Mouse (Mus musculus) limb, embryonic 10.5 days (tissue): ENCODE measurements at regions not wholly inside any gene's neighbourhood (a gene's known extent, or its start where the extent isn't known, plus 50 kb on each side); places are given as distances from the start of the nearest gene placed in this dataset.
A peak's percentile ranks its signal among the peaks of the same experiment; 100 is the strongest.

ENCODE experiments used
- DNase-seq: peaks from one replicate; pipeline ENCODE4 v3.0.0-alpha.2; 2017; ENCODE audit warnings: low spot score
- H3K27ac ChIP-seq: fragments of 300-500 bp; sonication (generic); 2 replicates; pipeline ENCODE4 v1.5.1; 2016; ENCODE audit warnings: mild to moderate bottlenecking
- H3K27me3 ChIP-seq: fragments of 300-500 bp; sonication (generic); 2 replicates; pipeline ENCODE4 v1.6.1; 2016; ENCODE audit warnings: low read depth, mild to moderate bottlenecking; ENCODE audit not compliant: poor library complexity, severe bottlenecking
- H3K36me3 ChIP-seq: fragments of 300-500 bp; sonication (generic); 2 replicates; pipeline ENCODE4 v1.6.1; 2016; ENCODE audit warnings: mild to moderate bottlenecking, moderate library complexity
- H3K4me1 ChIP-seq: fragments of 300-500 bp; sonication (generic); 2 replicates; pipeline ENCODE4 v1.6.1; 2016
- H3K4me3 ChIP-seq: fragments of 300-500 bp; sonication (generic); 2 replicates; pipeline ENCODE4 v1.5.1; 2016; ENCODE audit warnings: mild to moderate bottlenecking, moderate library complexity
- H3K9me3 ChIP-seq: fragments of 300-500 bp; sonication (generic); replicated peaks from 2 replicates; pipeline ENCODE4 v1.6.1; 2016; ENCODE audit warnings: mild to moderate bottlenecking
- WGBS: fragments of 180-500 bp; shearing (Covaris S2); methylation state at CpG from one replicate; pipeline ENCODE4 v1.1.7; 2016; 5-methylcytosine and 5-hydroxymethylcytosine counted together

- Histone ChIP-seq H3K27ac (no peak overlapping the region), H3K9me3 (no peaks in the 10 kb centered on the region), H3K27me3 (no peaks in the 10 kb centered on the region), H3K4me1 (peaks cover 9% of the 10 kb centered on the region), H3K36me3 (no peaks in the 10 kb centered on the region), H3K4me3 (no peak overlapping the region)
- WGBS, result 80% methylated on average over 3 of the region's 3 CpGs
- DNase-seq, result no peak
These were observed 154.8 kb downstream of the Gm815 start for GRCm38 (mm10) chr19:27040321-27041025.

- Histone ChIP-seq H3K4me3 (no peak overlapping the region), H3K27ac (no peak overlapping the region), H3K4me1 (peaks cover 6% of the 10 kb centered on the region; the same call in 1 of the 2 replicates), H3K36me3 (no peaks in the 10 kb centered on the region), H3K27me3 (no peaks in the 10 kb centered on the region), H3K9me3 (no peaks in the 10 kb centered on the region)
- 83% methylated on average over 12 of the region's 12 CpGs for WGBS
- DNase-seq, result no peak
These were observed 149.7 kb upstream of the Vldlr start for GRCm38 (mm10) chr19:27066449-27067181.

- no peak for DNase-seq
- Histone ChIP-seq H3K27me3 (no peaks in the 10 kb centered on the region), H3K27ac (no peak overlapping the region), H3K4me1 (peaks cover 12% of the 10 kb centered on the region), H3K36me3 (no peaks in the 10 kb centered on the region), H3K4me3 (no peak overlapping the region), H3K9me3 (no peaks in the 10 kb centered on the region)
- 93% methylated on average over 3 of the region's 3 CpGs for WGBS
These were observed 143.0 kb upstream of the Vldlr start for GRCm38 (mm10) chr19:27073281-27073680.

GRCm38 (mm10) chr19:27075019-27075418 lies 141.3 kb upstream of the Vldlr start:
- Histone ChIP-seq H3K27me3 (no peaks in the 10 kb centered on the region), H3K4me3 (no peak overlapping the region), H3K27ac (peak overlapping the region; percentile 53; the same call in 1 of the 2 replicates), H3K9me3 (no peaks in the 10 kb centered on the region), H3K4me1 (peaks cover 10% of the 10 kb centered on the region), H3K36me3 (no peaks in the 10 kb centered on the region)
- WGBS, result 50% methylated on average over 5 of the region's 5 CpGs
- DNase-seq, result peak; percentile 33

- DNase-seq, result no peak
- H3K4me1 ChIP-seq, result peaks cover 10% of the 10 kb centered on the region
- H3K27ac ChIP-seq, result no peak overlapping the region
- no peaks in the 10 kb centered on the region for H3K36me3 ChIP-seq
- WGBS, result 84% methylated on average over 4 of the region's 4 CpGs
- H3K4me3 ChIP-seq, result no peak overlapping the region
- H3K9me3 ChIP-seq, result no peaks in the 10 kb centered on the region
- no peaks in the 10 kb centered on the region for H3K27me3 ChIP-seq
These were observed 139.3 kb upstream of the Vldlr start for GRCm38 (mm10) chr19:27076920-27077512.

GRCm38 (mm10) chr19:27087344-27087743 lies 128.9 kb upstream of the Vldlr start:
- no peaks in the 10 kb centered on the region for H3K4me1 ChIP-seq
- H3K9me3 ChIP-seq, result no peaks in the 10 kb centered on the region
- no peak overlapping the region for H3K27ac ChIP-seq
- H3K27me3 ChIP-seq, result no peaks in the 10 kb centered on the region
- H3K36me3 ChIP-seq, result no peaks in the 10 kb centered on the region
- no peak for DNase-seq
- H3K4me3 ChIP-seq, result no peak overlapping the region
- 79% methylated on average over 2 of the region's 2 CpGs for WGBS

- no peaks in the 10 kb centered on the region for H3K9me3 ChIP-seq
- DNase-seq, result no peak
- no peaks in the 10 kb centered on the region for H3K27me3 ChIP-seq
- H3K4me1 ChIP-seq, result no peaks in the 10 kb centered on the region
- 91% methylated on average over 5 of the region's 5 CpGs for WGBS
- no peak overlapping the region for H3K4me3 ChIP-seq
- H3K36me3 ChIP-seq, result no peaks in the 10 kb centered on the region
- H3K27ac ChIP-seq, result no peak overlapping the region
These were observed 128.5 kb upstream of the Vldlr start for GRCm38 (mm10) chr19:27087833-27088232.

- Histone ChIP-seq H3K36me3 (no peaks in the 10 kb centered on the region), H3K27ac (no peak overlapping the region), H3K9me3 (no peaks in the 10 kb centered on the region), H3K4me3 (no peak overlapping the region), H3K27me3 (no peaks in the 10 kb centered on the region), H3K4me1 (no peaks in the 10 kb centered on the region)
- WGBS, result 97% methylated on average over 1 of the region's 1 CpGs
- no peak for DNase-seq
These were observed 127.2 kb upstream of the Vldlr start for GRCm38 (mm10) chr19:27089099-27089498.

GRCm38 (mm10) chr19:27091603-27092002 lies 124.7 kb upstream of the Vldlr start:
- Histone ChIP-seq H3K4me3 (no peak overlapping the region), H3K27me3 (no peaks in the 10 kb centered on the region), H3K27ac (no peak overlapping the region), H3K9me3 (no peaks in the 10 kb centered on the region), H3K36me3 (no peaks in the 10 kb centered on the region), H3K4me1 (no peaks in the 10 kb centered on the region)
- WGBS, result 96% methylated on average over 2 of the region's 2 CpGs
- DNase-seq, result no peak

- Histone ChIP-seq H3K36me3 (no peaks in the 10 kb centered on the region), H3K4me3 (no peak overlapping the region), H3K27me3 (no peaks in the 10 kb centered on the region), H3K27ac (no peak overlapping the region), H3K4me1 (no peaks in the 10 kb centered on the region), H3K9me3 (no peaks in the 10 kb centered on the region)
- no peak for DNase-seq
- WGBS, result 87% methylated on average over 13 of the region's 13 CpGs
These were observed 121.4 kb upstream of the Vldlr start for GRCm38 (mm10) chr19:27094777-27095478.

- no peak for DNase-seq
- H3K27me3 ChIP-seq, result no peaks in the 10 kb centered on the region
- 82% methylated on average over 1 of the region's 1 CpGs for WGBS
- no peak overlapping the region for H3K4me3 ChIP-seq
- no peak overlapping the region for H3K27ac ChIP-seq
- no peaks in the 10 kb centered on the region for H3K36me3 ChIP-seq
- H3K9me3 ChIP-seq, result no peaks in the 10 kb centered on the region
- H3K4me1 ChIP-seq, result no peaks in the 10 kb centered on the region
These were observed 116.4 kb upstream of the Vldlr start for GRCm38 (mm10) chr19:27099921-27100320.

GRCm38 (mm10) chr19:27110437-27110836 lies 105.8 kb upstream of the Vldlr start:
- no peaks in the 10 kb centered on the region for H3K36me3 ChIP-seq
- H3K9me3 ChIP-seq, result no peaks in the 10 kb centered on the region
- H3K27ac ChIP-seq, result no peak overlapping the region
- no peaks in the 10 kb centered on the region for H3K27me3 ChIP-seq
- no peak for DNase-seq
- WGBS, result 81% methylated on average over 2 of the region's 2 CpGs
- no peak overlapping the region for H3K4me3 ChIP-seq
- peaks cover 12% of the 10 kb centered on the region for H3K4me1 ChIP-seq

GRCm38 (mm10) chr19:27120876-27121275 lies 95.4 kb upstream of the Vldlr start:
- Histone ChIP-seq H3K36me3 (no peaks in the 10 kb centered on the region), H3K4me3 (no peak overlapping the region), H3K27me3 (no peaks in the 10 kb centered on the region), H3K4me1 (0 out of 2 replicates have a peak, but pooled peaks cover 3% of the 10 kb centered on the region), H3K27ac (no peak overlapping the region), H3K9me3 (no peaks in the 10 kb centered on the region)
- DNase-seq, result no peak
- WGBS, result 66% methylated on average over 5 of the region's 5 CpGs
